Mouse (Mus musculus) hindbrain, embryonic 11.5 days (tissue): ENCODE results near the gene Slc25a10. TPM values are rescaled to one million over a fixed set of nuclear protein-coding genes. Genes with fewer than 3 reads are reported as not detected.

ENCODE experiments used
- ATAC-seq: fragments of 200-750 bp; cut with Nextera tagmentation; 2 replicates; pipeline ENCODE4 v1.8.0; 2017; ENCODE audit warnings: mild to moderate bottlenecking, moderate TSS enrichment, moderate library complexity; ENCODE audit not compliant: low FRiP score
- DNase-seq: peaks from one replicate; pipeline ENCODE4 v3.0.0-alpha.2; 2015; ENCODE audit warnings: low spot score
- H3K27ac ChIP-seq: fragments of 300-500 bp; sonication (generic); 2 replicates; pipeline ENCODE4 v1.5.1; 2014; ENCODE audit warnings: mild to moderate bottlenecking, low read depth, low read length
- H3K27me3 ChIP-seq: fragments of 300-500 bp; sonication (generic); 2 replicates; pipeline ENCODE4 v1.6.1; 2014; ENCODE audit warnings: mild to moderate bottlenecking, low read length, moderate library complexity, mixed read lengths; ENCODE audit not compliant: control insufficient read depth, insufficient read depth
- H3K36me3 ChIP-seq: fragments of 300-500 bp; sonication (generic); 2 replicates; pipeline ENCODE4 v1.6.1; 2014; ENCODE audit warnings: mild to moderate bottlenecking, low read length, moderate library complexity, mixed read lengths; ENCODE audit not compliant: control insufficient read depth, insufficient read depth
- H3K4me1 ChIP-seq: fragments of 300-500 bp; sonication (generic); replicated peaks from 2 replicates; pipeline ENCODE4 v1.6.1; 2014; ENCODE audit warnings: low read length, mixed read lengths; ENCODE audit not compliant: control insufficient read depth, insufficient read depth
- H3K4me2 ChIP-seq: fragments of 300-500 bp; sonication (generic); replicated peaks from 2 replicates; pipeline ENCODE4 v1.6.1; 2014; ENCODE audit warnings: mild to moderate bottlenecking, low read depth, low read length
- H3K4me3 ChIP-seq: fragments of 300-500 bp; sonication (generic); 2 replicates; pipeline ENCODE4 v1.5.1; 2014; ENCODE audit warnings: low read depth, low read length
- H3K9ac ChIP-seq: fragments of 300-500 bp; sonication (generic); 2 replicates; pipeline ENCODE4 v1.6.1; 2014; ENCODE audit warnings: low read depth, low read length
- H3K9me3 ChIP-seq: fragments of 300-500 bp; sonication (generic); 2 replicates; pipeline ENCODE4 v1.6.1; 2016; ENCODE audit warnings: low read length; ENCODE audit not compliant: control insufficient read depth
- whole genome bisulfite sequencing: fragments of 180-500 bp; shearing (Covaris S2); extraction: QIAGEN DNeasy Blood & Tissue Kit; methylation state at CpG from one replicate; pipeline ENCODE4 v1.1.7; 2014; 5-methylcytosine and 5-hydroxymethylcytosine counted together
- polyA plus RNA-seq: library from polyadenylated mRNA; unstranded; fragments of >200 nt; fragmentation: Nextera tagmentation; extraction: Ambion mirVana; gene quantifications from 2 replicates; pipeline ENCODE4 v1.2.1, GENCODE M21; 2014

Gene Slc25a10
- polyA plus RNA-seq, 1 experiment from 2014 or later: 35.4 TPM

GRCm38 (mm10) chr11:120548214-120548613 is 56.6 kb downstream of the Slc25a10 start:
- H3K27ac ChIP-seq: no peak overlapping the region

DNA sequence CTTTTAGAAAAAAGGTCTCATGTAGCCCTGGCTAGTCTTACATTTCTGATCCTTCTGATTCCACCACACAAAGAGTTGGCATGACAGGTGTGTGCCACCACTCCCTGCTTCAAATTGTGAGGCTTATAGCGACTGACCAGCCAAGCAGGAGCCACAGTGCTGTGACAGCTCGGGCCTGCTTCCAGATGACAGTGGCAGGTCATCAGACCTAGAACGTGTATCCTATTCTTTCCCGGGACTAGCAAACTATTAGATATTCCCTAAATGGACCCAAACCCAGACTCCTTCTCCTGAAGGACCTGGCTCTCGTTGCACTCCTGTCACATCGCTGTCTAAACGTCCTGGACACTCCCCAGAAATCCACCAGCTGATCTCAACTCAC is 57.1 kb downstream of the Slc25a10 start:
- Histone ChIP-seq H3K4me2 (peak overlapping the region; percentile 59), H3K4me1 (peaks cover 10% of the 10 kb centered on the region), H3K27ac (peak overlapping the region; percentile 77), H3K9me3 (no peaks in the 10 kb centered on the region), H3K9ac (peak overlapping the region; percentile 96), H3K4me3 (peak overlapping the region; percentile 99), H3K36me3 (0 out of 2 replicates have a peak, but pooled peaks cover 3% of the 10 kb centered on the region), H3K27me3 (no peaks in the 10 kb centered on the region)
- DNase-seq: no peak
- no peak for ATAC-seq
- WGBS: 30% methylated on average over 7 of the region's 7 CpGs

More at GRCm38 (mm10) chr11:120548214-120548613, 56.6 kb downstream of the Slc25a10 start:
- H3K4me1 ChIP-seq: peaks cover 10% of the 10 kb centered on the region
- WGBS: 85% methylated on average over 3 of the region's 3 CpGs
- peak overlapping the region; percentile 59 for H3K4me2 ChIP-seq
- peak overlapping the region; percentile 99 for H3K4me3 ChIP-seq
- no peaks in the 10 kb centered on the region for H3K27me3 ChIP-seq
- H3K9ac ChIP-seq: no peak overlapping the region
- DNase-seq: no peak
- ATAC-seq: no peak
- 0 out of 2 replicates have a peak, but pooled peaks cover 5% of the 10 kb centered on the region for H3K36me3 ChIP-seq
- no peaks in the 10 kb centered on the region for H3K9me3 ChIP-seq

Other genes starting within 250 kb of the Slc25a10 start
- gene Actg1, start 143.3 kb upstream of the Slc25a10 start, polyA plus RNA-seq: 3,592 and 3,665 TPM in 2 replicates
- 1.1 and 1.5 TPM in 2 replicates for gene Fscn2, start 130.3 kb upstream of the Slc25a10 start, polyA plus RNA-seq
- gene Faap100, start 113.1 kb upstream of the Slc25a10 start, polyA plus RNA-seq: 27.8 and 33.6 TPM in 2 replicates
- gene Nploc4, start 54.1 kb upstream of the Slc25a10 start, polyA plus RNA-seq: 37.5 and 40.3 TPM in 2 replicates
- not detected in 2 replicates for gene Tspan10, start 49.2 kb upstream of the Slc25a10 start, polyA plus RNA-seq
- gene Pde6g, start 38.3 kb upstream of the Slc25a10 start, polyA plus RNA-seq: 0.18 and 0.26 TPM in 2 replicates
- gene Oxld1, start 33.8 kb upstream of the Slc25a10 start, polyA plus RNA-seq: 11.9 and 13.1 TPM in 2 replicates
- 25.0 and 30.0 TPM in 2 replicates for gene Ccdc137, start 33.7 kb upstream of the Slc25a10 start, polyA plus RNA-seq
- gene Arl16, start 24.2 kb upstream of the Slc25a10 start, polyA plus RNA-seq: 54.8 and 58.2 TPM in 2 replicates
- gene Mrpl12, start 7.2 kb upstream of the Slc25a10 start, polyA plus RNA-seq: 139 and 141 TPM in 2 replicates
- 0.31 and 0.56 TPM in 2 replicates for gene Gcgr, start 38.9 kb downstream of the Slc25a10 start, polyA plus RNA-seq
- gene Mcrip1, start 57.9 kb downstream of the Slc25a10 start, polyA plus RNA-seq: 245 and 256 TPM in 2 replicates
- not detected in 2 replicates for gene Ppp1r27, start 59.3 kb downstream of the Slc25a10 start, polyA plus RNA-seq
- 504 and 527 TPM in 2 replicates for gene P4hb, start 81.4 kb downstream of the Slc25a10 start, polyA plus RNA-seq
- 576 and 591 TPM in 2 replicates for gene Arhgdia, start 89.8 kb downstream of the Slc25a10 start, polyA plus RNA-seq
- 686 and 764 TPM in 2 replicates for gene Alyref, start 106.5 kb downstream of the Slc25a10 start, polyA plus RNA-seq
- 195 TPM in 2 replicates for gene Anapc11, start 106.6 kb downstream of the Slc25a10 start, polyA plus RNA-seq
- 0.42 TPM in 1 of 2 replicates, not detected in the other for gene Npb, start 116.6 kb downstream of the Slc25a10 start, polyA plus RNA-seq
- gene Pcyt2, start 126.1 kb downstream of the Slc25a10 start, polyA plus RNA-seq: 104 and 105 TPM in 2 replicates
- 33.2 and 36.6 TPM in 2 replicates for gene Sirt7, start 133.4 kb downstream of the Slc25a10 start, polyA plus RNA-seq
- gene Mafg, start 141.8 kb downstream of the Slc25a10 start, polyA plus RNA-seq: 21.8 and 23.5 TPM in 2 replicates
- gene Pycr1, start 151.9 kb downstream of the Slc25a10 start, polyA plus RNA-seq: 28.2 and 30.2 TPM in 2 replicates
- gene Myadml2, start 156.3 kb downstream of the Slc25a10 start, polyA plus RNA-seq: 0.19 and 0.49 TPM in 2 replicates
- 1.7 and 2.1 TPM in 2 replicates for gene Notum, start 169.3 kb downstream of the Slc25a10 start, polyA plus RNA-seq
- 117 and 122 TPM in 2 replicates for gene Aspscr1, start 181.1 kb downstream of the Slc25a10 start, polyA plus RNA-seq
- gene Cenpx, start 221.9 kb downstream of the Slc25a10 start, polyA plus RNA-seq: 115 and 121 TPM in 2 replicates
- 30.7 and 34.4 TPM in 2 replicates for gene Lrrc45, start 222.1 kb downstream of the Slc25a10 start, polyA plus RNA-seq
- 17.6 and 18.2 TPM in 2 replicates for gene Rac3, start 229.6 kb downstream of the Slc25a10 start, polyA plus RNA-seq
- 14.3 and 15.2 TPM in 2 replicates for gene Dcxr, start 235.4 kb downstream of the Slc25a10 start, polyA plus RNA-seq
- 0.82 and 1.6 TPM in 2 replicates for gene Cbr2, start 240.3 kb downstream of the Slc25a10 start, polyA plus RNA-seq